Mouse (Mus musculus) monocyte, adult 59 days (primary cell): ENCODE results near the gene Olfr824. TPM values are rescaled to one million over a fixed set of nuclear protein-coding genes. Genes with fewer than 3 reads are reported as not detected.

Experiments
- total RNA-seq, 2 experiments: library from RNA; stranded (reverse); gene quantifications; one replicate each; pipeline ENCODE4 v1.2.4; 2023

The Olfr824 gene
- total RNA-seq, result not detected

DNA sequence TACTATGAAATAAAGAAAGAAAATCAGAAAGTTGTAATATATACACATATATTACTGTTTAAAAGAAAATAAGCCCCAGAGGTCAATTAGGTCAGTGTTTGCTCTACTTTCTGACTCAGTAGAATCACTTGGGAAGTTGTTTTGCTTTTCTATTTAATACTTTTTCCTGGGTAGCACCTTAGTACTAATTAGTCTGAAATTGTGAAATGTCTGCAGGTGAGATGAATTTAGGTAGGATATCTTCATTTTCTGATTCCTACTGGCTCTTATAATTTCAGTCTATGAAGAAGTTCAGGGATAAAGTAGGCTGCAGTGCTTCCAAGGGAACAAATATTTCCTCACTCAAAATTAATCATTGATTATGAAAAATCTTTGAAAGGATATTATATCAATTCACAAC lies at the start of gene Olfr824:
Olfr824 (minus strand) TSS at position 101 of the 400 bp plus-strand sequence.

DNA sequence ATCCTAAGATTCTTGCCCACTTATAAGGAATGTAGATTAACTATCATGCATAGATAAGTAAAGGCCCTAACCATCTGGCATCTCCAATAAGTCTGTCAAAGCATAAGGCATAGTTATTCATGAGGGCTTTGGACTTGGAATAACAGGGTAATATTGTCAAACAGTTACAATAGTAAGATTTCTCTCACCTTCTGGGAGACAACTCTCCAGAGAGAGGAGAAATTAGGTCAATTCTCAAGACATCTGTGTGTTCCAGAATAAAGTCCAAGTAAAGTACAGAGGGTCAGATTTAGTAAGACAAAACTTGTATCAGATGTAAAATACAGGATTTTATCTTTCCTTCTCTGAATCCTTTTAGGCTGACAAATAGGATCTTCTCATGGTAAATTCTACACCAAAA lies 36.9 kb upstream of the Olfr824 start, which contains the start of gene Olfr825:
Olfr825 (minus strand) TSS at position 101 of the 400 bp plus-strand sequence.

DNA sequence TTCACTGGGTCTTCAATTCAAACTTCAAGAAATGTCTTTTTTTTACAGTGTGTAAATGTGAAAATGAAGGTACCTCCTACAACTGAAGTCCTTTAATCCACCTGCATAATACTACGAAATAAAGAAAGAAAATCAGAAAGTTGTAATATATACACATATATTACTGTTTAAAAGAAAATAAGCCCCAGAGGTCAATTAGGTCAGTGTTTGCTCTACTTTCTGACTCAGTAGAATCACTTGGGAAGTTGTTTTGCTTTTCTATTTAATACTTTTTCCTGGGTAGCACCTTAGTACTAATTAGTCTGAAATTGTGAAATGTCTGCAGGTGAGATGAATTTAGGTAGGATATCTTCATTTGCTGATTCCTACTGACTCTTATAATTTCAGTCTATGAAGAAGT lies 14.5 kb downstream of the Olfr824 start, which contains the start of gene Olfr823:
Olfr823 (minus strand) TSS at position 101 of the 400 bp plus-strand sequence.

Other genes with a start within 250 kb of the Olfr824 start
- not detected for gene Olfr815, start 224.1 kb downstream of the Olfr824 start, total RNA-seq
- not detected for gene Olfr816, start 214.4 kb downstream of the Olfr824 start, total RNA-seq
- gene Olfr818, start 180.9 kb downstream of the Olfr824 start, total RNA-seq, result not detected
- not detected for gene Olfr819, start 162.7 kb downstream of the Olfr824 start, total RNA-seq
- not detected for gene Olfr247, start 153.9 kb downstream of the Olfr824 start, total RNA-seq
- gene Gm10310, start 144.9 kb downstream of the Olfr824 start, total RNA-seq, result not detected
- not detected for gene Olfr820, start 117.4 kb downstream of the Olfr824 start, total RNA-seq
- gene Olfr821, start 99.7 kb downstream of the Olfr824 start, total RNA-seq, result not detected
- not detected for gene Olfr822, start 58.8 kb downstream of the Olfr824 start, total RNA-seq
- not detected for gene Olfr823, start 14.6 kb downstream of the Olfr824 start, total RNA-seq
- not detected for gene Olfr825, start 36.8 kb upstream of the Olfr824 start, total RNA-seq
- not detected for gene Olfr826, start 54.2 kb upstream of the Olfr824 start, total RNA-seq
- gene Olfr827, start 84.4 kb upstream of the Olfr824 start, total RNA-seq, result not detected
- gene Neurod4, start 150.2 kb upstream of the Olfr824 start, total RNA-seq, result not detected
- 1 to 10 TPM; 1.0 to 1.7 TPM for gene Tespa1, start 192.9 kb upstream of the Olfr824 start, total RNA-seq